Mouse (Mus musculus) lung, postnatal 0 days (tissue): ENCODE data around the gene Ccdc124.

Experiments
- CTCF ChIP-seq: IDR thresholded peaks from 2 replicates; pipeline ENCODE4 v1.5.1; 2016; ENCODE audit warnings: antibody characterized with exemption, mild to moderate bottlenecking
- EP300 ChIP-seq: IDR thresholded peaks from 2 replicates; pipeline ENCODE4 v1.6.1; 2016; ENCODE audit warnings: antibody characterized with exemption, mild to moderate bottlenecking, control low read depth

DNA sequence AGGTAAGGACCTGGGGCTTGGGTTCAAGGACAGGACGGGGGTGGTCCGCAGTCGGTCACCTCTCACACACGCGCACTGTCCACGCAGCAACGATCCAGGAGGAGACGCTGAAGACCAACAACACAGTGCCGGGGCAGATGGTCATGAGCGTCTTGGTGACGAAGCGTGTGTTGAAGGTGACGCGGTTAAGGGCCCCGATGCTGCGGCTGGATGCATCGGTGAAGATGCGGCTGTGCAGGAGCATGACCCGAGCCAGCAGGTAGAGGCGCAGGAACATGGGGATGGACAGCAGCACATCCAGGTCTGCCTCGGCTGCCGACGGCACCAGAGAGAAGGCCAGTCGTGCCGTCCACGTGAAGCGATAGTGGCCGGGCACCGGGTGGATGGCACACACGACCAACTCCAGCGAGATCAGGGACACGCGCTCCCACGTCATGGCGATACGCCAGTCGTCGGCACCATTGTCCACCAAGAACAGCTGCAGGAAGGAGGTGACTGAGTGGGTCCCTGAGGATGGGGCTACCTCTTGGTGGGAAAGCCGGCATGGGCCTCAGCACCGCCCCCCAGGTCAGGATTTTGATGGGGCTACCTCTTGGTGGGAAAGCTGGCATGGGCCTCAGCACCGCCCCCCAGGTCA is 21.0 kb downstream of the Ccdc124 start:
- no peak for TF ChIP-seq CTCF
- TF ChIP-seq EP300 = no peak
